Mouse (Mus musculus): Measurements from ENCODE around the gene Ugt1a8.

Gene Ugt1a8

GRCm38 (mm10) chr1:88186325-88186935 lies 98.8 kb downstream of the Ugt1a8 start:
- DNase-seq (ENCODE audit: extremely low spot score): no peak

DNA sequence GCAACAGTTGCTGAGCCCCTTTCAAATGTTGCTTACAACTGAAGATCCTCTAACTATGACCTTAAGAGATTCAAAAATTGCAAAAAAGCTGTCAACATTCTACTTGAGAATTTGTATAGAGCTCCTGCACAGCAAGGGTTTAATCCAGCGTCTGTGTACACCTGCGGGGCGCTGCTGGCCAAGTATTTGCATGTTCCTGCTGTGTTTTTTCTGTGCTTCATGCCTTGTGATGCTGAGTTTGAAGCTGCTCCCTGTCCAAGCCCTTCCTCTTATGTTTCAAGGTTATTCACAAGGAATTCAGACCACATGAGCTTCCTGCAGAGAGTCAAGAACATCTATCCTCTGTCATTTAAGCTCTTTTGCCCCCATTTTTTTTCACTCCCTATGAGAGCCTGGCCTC lies 104.5 kb downstream of the Ugt1a8 start:
- DNase-seq (ENCODE audit: extremely low spot score): no peak

GRCm38 (mm10) chr1:88195687-88196086 lies 108.1 kb downstream of the Ugt1a8 start:
- DNase-seq (ENCODE audit: extremely low spot score): no peak

GRCm38 (mm10) chr1:88197443-88197842 lies 109.8 kb downstream of the Ugt1a8 start:
- DNase-seq (ENCODE audit: extremely low spot score): no peak

- no peak for DNase-seq (ENCODE audit: extremely low spot score)
Measured at GRCm38 (mm10) chr1:88199996-88200395, 112.4 kb downstream of the Ugt1a8 start.

DNA sequence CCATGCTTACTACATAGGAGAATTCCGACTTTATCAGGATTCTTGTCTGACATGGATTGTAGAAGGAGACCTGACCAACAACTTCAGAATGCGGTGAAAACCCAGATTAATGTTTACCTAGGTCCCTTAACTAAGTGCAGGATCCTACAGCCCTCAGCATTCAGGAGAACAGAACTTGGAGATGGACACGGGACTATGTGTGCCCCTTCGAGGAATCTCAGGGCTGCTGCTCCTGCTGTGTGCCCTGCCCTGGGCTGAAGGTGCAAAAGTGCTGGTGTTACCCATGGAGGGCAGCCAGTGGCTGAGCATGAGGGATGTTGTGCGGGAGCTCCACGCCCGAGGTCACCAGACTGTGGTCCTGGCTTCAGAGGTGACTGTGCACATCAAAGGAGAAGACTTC lies 112.8 kb downstream of the Ugt1a8 start, which contains the start of gene Ugt1a2:
Gene Ugt1a2 (plus strand): TSS at position 146 of the 400 bp plus-strand sequence.
- no peak for DNase-seq (ENCODE audit: extremely low spot score)

DNA sequence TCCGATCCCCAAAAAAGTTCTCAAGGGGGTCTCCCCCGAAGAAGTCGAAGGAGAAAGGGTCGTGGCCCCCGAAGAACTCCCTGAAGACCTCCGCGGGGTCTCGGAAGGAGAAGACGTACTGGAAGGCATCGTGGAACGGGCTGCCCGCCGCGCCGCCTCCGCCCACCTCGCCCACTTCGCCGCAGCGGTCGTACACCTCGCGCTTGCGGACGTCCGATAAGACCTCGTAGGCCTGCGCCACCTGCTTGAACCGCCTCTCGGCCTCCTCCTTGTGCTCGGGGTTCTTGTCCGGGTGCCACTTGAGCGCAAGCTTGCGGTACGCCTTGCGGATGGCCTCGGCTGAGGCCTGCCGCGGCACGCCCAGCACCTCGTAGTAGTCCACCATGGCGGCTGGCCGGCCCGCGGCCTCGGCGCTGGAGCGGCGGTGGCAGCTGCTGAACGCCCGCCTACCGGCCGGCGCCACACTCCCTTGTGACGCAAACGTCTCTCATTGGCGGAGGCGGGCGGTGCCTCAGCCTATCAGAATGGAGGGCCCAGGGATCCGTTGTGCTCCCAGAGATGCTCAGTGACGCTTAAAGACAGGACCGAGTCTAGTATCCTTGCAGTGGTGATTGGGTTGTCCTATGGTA lies 117.8 kb downstream of the Ugt1a8 start, which contains the start of gene Dnajb3:
Gene Dnajb3 (minus strand): TSS at position 489 of the 629 bp plus-strand sequence.
- DNase-seq (ENCODE audit: extremely low spot score): peak; percentile 85

- DNase-seq (ENCODE audit: extremely low spot score): no peak
Measured at GRCm38 (mm10) chr1:88206843-88207479, 119.3 kb downstream of the Ugt1a8 start.

DNA sequence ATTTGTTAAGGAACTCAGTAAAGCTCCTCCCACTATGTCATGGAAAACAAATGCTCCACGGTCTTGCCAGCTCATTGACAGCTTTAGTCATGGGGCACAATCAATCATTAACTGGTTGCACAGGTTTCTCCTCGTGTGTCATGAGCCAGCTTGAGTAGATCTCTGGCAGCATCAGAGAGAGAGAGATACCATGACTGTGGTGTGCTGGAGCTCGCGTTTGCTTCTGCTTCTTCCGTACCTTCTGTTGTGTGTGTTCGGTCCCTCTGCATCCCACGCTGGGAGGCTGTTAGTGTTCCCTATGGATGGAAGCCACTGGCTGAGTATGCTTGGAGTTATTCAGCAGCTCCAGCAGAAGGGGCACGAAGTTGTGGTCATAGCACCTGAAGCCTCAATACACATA lies 124.2 kb downstream of the Ugt1a8 start, which contains the start of gene Ugt1a1:
Gene Ugt1a1 (plus strand): TSS at position 148 of the 400 bp plus-strand sequence.
- DNase-seq (ENCODE audit: extremely low spot score): peak; percentile 25

- DNase-seq (ENCODE audit: extremely low spot score): peak; percentile 20
Measured at GRCm38 (mm10) chr1:88212341-88213045, 124.9 kb downstream of the Ugt1a8 start.

GRCm38 (mm10) chr1:88213061-88213460 lies 125.4 kb downstream of the Ugt1a8 start:
- DNase-seq (ENCODE audit: extremely low spot score): no peak

DNA sequence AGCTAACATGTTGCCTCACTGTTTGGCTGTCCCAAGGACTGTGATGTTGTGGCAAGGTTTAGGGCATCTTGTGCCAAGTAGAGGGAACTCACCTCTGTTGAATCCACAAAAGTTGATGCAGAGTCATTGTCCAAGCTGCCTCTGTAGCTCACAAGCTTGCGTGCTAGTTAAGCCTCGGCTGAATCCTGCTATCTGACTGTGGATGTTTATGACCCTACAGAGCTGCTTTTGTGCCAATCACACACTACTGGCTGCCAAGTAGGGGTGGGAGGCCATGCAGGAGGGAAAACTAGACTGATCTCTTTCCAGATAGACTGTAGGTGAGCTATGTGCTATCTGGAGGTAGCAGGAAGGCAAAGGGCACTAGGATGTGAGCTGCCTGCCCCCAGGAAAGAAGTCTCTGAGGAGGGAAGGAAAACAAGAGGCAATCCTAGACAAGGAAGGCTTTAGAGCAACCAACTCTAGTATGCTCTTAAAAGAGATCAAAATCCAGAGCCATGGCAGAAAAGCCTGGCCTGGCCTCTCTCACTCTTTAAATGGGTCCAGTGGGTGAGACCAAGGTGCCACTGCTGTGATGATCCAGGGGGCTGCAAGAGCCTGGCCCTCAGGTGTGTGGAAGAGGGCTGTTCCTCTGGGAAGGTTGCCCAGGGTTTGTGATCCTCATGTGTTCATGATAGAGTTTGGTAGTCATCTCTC lies 126.3 kb downstream of the Ugt1a8 start:
- DNase-seq (ENCODE audit: extremely low spot score): peak; percentile 24

- no peak for DNase-seq (ENCODE audit: extremely low spot score)
Measured at GRCm38 (mm10) chr1:88214462-88214952, 126.9 kb downstream of the Ugt1a8 start.

GRCm38 (mm10) chr1:88215466-88216380 lies 128.1 kb downstream of the Ugt1a8 start:
- peak; percentile 10 for DNase-seq (ENCODE audit: extremely low spot score)

- peak; percentile 8 for DNase-seq (ENCODE audit: extremely low spot score)
Measured at GRCm38 (mm10) chr1:88216551-88216950, 128.9 kb downstream of the Ugt1a8 start.

- peak; percentile 17 for DNase-seq (ENCODE audit: extremely low spot score)
Measured at GRCm38 (mm10) chr1:88217144-88217543, 129.5 kb downstream of the Ugt1a8 start.

- peak; percentile 1 for DNase-seq (ENCODE audit: extremely low spot score)
Measured at GRCm38 (mm10) chr1:88217576-88217975, 130.0 kb downstream of the Ugt1a8 start.

GRCm38 (mm10) chr1:88218051-88218450 lies 130.4 kb downstream of the Ugt1a8 start:
- DNase-seq (ENCODE audit: extremely low spot score): peak; percentile 22

GRCm38 (mm10) chr1:88218591-88218990 lies 131.0 kb downstream of the Ugt1a8 start:
- peak; percentile 15 for DNase-seq (ENCODE audit: extremely low spot score)

GRCm38 (mm10) chr1:88219054-88219453 lies 131.4 kb downstream of the Ugt1a8 start:
- DNase-seq (ENCODE audit: extremely low spot score): no peak

Data from embryo, embryonic 9.5 days (tissue).